Mouse (Mus musculus) layer of hippocampus, adult 9-10 months (tissue): ENCODE data around the gene Ccdc38.
A peak's percentile ranks its signal among the peaks of the same experiment; 100 is the strongest.
"Not testable (repeated sequence)": the region's sequence is repeated elsewhere in the genome, so short reads cannot be mapped to it uniquely, and the experiment has no call there.

Source experiments
- DNase-seq: peaks from one replicate; pipeline ENCODE4 v3.0.0; 2022; ENCODE audit warnings: low spot score

The Ccdc38 gene

DNA sequence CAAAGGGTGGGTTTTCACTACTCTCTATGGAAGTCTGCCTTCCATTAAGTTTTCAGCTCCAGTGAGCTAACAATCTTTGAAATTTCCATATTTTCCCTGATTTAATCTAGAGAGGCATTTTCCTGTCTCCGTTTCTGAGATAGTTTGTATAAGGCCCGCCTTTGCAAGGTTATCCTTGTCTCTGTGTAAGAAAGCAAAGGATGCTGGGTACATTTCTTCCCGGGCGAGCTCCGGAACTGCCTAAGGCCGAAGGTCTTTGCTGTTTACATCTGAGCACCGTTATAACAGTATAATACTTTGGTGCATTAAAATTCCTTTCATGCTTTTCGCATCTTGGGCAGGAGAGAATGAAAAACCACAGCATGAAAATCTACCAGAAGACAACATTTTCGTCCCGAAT lies 9.4 kb downstream of the Ccdc38 start:
- no peak for DNase-seq

GRCm38 (mm10) chr10:93552596-93552995 lies 12.2 kb downstream of the Ccdc38 start:
- no peak for DNase-seq

DNA sequence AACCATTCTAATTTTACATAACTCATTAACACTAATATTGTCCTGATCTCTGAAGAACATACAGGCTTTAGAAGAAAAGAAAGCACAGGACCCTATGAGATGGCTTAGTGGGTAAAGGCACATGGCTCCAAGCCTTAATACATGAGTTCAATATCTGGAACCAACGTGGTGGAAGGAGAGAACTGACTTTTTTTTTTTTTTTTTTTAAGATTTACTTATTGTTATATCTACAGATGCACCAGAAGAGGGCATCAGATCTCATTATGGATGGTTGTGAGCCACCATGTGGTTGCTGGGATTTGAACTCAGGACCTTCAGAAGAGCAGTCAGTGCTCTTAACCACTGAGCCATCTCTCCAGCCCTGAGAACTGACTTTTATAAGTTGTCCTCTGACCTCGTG lies 17.5 kb downstream of the Ccdc38 start:
- not testable (repeated sequence) for DNase-seq

- no peak for DNase-seq
These were observed 19.4 kb downstream of the Ccdc38 start for GRCm38 (mm10) chr10:93559786-93560185.

DNA sequence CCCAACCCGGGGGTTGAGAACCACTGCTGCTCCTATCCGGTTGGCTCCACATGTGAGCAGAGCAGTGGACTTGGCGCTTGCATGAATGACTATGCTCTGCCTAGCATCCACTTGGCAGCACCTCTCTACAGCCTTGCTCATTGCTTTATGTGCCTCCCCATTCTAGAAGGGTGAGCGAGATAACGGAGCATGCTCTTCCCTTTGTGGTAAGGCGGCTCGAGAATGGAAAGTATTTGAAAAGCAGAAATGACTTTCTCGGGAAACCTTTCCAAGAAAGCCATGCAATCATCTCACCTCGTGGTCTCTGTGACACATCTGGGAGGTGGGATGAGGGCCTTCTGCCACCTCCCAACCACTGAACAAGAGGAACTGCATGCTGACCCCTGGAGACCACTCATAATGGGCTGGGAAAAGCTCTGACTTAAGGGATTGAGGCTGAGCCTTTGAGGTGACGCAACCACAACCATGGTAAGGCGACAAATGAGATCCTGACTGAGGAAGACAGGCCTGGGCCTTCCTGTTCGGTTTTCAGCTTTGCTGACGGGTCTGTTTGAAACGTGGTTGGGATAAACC lies 24.2 kb downstream of the Ccdc38 start:
- no peak for DNase-seq

GRCm38 (mm10) chr10:93567066-93567465 lies 26.6 kb downstream of the Ccdc38 start:
- DNase-seq, result no peak

GRCm38 (mm10) chr10:93567841-93568566 lies 27.6 kb downstream of the Ccdc38 start:
- no peak for DNase-seq

DNA sequence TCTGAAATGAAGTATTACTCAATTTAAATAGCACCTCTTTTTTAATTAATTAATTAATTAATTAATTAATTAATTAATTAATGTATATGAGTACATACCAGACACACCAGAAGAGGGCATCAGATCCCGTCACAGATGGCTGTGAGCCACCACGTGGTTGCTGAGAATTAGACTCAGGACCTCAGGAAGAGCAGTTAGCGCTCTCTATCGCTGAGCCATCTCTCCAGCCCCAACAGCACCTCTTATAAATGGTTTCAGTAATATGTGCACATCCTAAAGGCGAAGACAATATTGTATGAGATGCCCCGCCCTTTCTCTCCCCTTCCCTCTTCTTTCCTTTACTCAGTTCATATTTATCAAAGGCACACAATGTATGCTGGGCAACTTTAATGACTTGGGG lies 28.2 kb downstream of the Ccdc38 start:
- no peak for DNase-seq

DNA sequence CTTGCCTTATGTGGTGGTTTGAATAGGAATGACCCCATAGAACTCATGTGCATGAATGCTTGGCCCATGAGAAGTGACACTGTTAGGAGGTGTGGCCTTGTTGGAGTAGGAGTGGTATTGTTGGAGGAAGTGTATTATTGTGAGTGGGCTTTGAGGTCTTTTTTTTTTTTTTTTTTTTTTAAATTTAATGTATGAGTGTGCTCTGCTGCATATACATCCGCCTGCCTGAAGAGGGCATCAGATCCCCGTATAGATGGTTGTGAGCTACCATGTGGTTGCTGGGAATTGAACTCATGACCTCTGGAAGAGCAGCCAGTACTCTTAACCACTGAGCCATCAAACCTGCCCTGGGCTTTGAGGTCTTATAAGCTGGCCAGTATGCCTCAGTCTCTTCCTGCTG lies 31.8 kb downstream of the Ccdc38 start:
- no peak for DNase-seq

- DNase-seq, result no peak
These were observed 34.5 kb downstream of the Ccdc38 start for GRCm38 (mm10) chr10:93574966-93575365.

DNA sequence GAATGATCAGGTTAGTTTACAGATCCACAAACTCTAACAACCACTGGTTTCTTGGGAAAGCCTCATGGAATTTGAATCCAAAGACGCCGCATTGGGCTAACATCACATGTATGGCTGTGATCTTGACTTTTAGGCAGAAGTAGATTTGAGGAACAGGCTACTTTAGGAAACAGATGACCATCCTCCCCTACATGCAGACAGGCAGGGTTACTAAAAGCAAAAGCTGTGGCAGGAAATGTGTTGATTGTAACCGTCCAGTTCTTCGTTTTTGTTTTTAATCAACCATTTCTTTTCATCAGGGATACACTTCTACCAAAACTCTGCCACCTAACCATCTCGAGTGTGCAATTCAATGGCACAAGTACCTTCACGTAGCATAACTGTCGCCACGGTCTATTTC lies 35.5 kb downstream of the Ccdc38 start:
- DNase-seq, result no peak

GRCm38 (mm10) chr10:93577271-93577886 lies 36.9 kb downstream of the Ccdc38 start:
- peak; percentile 63 for DNase-seq

DNA sequence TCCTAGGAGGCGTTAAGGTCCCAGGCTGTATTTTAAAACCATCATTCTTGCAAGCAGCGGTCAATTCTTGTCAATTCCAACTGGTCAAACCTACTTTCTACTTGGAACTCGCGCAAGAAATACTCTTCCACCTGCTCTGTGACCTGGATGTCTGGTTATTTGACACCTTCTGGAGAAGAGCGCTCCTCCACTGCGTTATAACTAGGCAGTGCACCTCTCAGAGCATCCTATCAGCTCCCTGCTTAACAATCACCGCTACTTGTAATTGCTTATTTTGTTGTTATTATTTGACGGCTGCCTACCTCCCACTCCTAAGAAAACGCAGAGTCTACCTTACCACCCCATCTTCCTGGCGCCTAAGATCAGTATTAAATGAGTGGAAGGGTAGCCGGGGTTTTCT lies 48.4 kb downstream of the Ccdc38 start:
- DNase-seq, result no peak

- DNase-seq, result peak; percentile 95
These were observed 48.9 kb downstream of the Ccdc38 start, which contains the start of gene Snrpf for GRCm38 (mm10) chr10:93589281-93589848. Snrpf (minus strand) TSS chr10:93589706.

DNA sequence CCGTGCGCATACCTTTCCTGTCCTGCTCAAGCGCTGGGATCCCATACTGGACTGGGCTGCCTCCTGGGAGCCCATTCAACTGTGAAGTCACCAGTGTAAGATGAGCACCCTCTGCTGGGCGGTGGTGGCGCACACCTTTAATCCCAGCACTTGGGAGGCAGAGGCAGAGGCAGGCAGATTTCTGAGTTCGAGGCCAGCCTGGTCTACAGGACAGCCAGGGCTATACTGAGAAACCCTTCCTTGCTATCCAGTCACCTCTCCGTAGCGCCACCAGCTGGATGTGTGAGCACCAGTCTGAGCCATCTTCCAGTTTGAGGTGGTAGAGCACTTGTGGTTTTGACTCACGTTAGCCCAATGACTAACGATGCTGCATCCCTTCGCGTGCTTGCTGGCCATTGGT lies 52.0 kb downstream of the Ccdc38 start:
- no peak for DNase-seq

DNA sequence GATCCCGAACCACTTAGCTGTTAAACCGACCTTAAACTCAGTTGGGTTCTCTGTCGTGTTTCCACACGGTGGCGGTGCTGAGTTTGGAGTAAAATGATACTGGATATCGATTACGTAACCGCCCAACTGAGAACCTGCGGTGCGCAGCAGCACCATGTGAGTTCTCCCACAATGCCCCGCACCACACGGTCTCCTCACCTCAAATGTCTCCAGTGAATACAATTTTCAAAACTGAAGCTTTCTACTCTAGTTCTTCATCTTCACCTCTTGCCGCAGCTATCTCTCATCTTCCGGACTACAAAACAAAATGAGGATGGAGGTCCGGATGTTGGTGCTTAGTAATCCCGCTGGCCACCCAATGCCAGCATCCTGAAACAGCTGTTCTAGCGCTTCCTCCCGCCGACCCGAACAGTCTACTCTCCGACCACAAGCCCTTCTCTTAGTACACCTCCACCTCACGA lies 53.6 kb downstream of the Ccdc38 start:
- peak; percentile 85 for DNase-seq

DNA sequence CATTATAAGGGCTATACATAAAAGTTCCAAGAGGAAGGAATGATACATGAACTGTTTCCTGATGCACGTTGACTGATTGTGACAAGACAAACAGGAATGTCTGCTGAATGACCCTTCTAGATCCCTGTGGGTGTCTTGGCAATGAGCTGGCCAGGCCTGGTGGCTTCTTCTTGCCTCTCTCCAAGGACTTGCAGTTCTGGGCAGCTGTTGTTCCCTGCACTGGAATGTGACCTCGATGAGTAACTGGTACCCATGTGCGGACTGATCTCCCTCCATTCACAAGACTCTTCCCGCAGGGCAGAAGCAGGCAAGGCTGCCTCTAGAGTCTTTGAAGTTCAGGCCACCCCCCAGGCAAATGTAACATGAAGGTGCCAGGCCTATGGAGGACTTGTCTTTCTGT lies 55.4 kb downstream of the Ccdc38 start:
- DNase-seq, result no peak

DNA sequence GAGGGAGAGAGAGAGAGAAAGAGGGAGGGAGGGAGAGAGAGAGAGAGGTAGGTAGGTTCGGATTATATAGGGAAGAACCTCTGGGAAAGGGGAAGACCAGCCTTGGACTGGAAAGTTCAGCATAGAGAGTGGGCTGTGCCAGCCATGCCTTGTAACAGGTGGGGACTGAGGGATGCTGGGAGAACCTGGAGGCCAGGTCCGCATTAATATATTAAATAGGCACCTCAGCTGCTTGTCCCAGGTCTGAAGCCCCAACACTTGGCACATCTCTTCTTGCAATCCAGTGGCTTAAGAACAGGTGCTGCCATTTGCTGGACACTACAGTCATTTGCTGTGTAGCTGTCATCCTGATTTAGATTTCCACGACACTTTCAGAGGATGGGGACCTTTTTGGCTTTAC lies 56.2 kb downstream of the Ccdc38 start:
- no peak for DNase-seq

GRCm38 (mm10) chr10:93602309-93602708 lies 61.9 kb downstream of the Ccdc38 start:
- no peak for DNase-seq

DNA sequence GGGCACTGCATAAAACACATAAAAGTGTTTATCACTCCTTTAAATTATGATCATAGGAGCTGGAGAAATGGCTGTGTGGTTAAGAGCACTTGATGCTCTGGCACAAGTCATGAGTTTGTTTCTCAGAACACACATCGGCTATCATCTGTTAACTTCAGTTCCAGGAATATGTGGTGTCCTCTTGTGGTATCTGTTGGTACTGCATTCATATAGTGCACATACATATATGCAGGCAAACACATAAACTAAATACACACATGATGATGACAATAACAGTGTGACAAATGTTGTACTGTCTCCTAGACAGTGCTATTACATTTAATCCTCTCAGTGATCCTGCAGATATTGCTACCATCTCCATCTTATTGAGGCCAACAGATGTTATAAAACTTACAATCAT lies 62.8 kb downstream of the Ccdc38 start:
- DNase-seq, result no peak

DNA sequence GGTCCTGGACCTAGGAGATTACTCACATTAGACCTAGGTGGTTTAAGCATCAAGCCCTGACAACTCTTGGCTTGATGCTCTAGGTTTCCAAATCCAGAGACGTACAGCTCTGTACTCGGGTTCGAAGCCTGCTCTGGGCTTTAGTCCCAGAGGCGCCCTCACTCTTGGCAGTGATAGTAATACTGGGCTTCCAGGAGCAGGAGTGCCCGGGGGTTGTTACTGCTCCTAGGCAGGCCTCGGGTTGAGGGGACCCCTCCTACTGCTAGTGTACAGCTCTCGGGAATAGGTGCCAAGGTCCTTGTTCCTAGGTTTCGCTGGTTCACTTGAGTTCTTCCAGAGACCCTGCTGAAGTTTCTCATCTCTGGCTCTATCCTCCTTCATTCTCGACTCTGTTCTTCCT lies 65.9 kb downstream of the Ccdc38 start:
- no peak for DNase-seq

DNA sequence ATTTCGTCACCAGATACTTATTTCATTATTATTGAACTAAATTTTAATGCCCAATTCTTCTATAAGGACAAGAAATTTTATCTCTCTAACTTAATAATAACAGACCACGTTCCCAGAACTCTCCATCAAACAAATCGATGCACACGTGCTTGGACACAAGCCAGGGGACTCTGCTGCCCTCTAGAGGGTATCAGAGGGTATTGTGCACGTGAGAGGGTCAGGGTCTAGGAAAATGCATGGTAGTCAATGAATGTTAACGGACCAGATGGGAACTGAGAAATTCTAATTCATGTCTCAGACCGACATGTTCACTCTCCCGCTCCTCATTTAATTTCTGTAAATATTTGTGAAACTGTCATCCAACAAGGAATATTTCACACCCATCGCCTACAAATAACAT lies 67.6 kb downstream of the Ccdc38 start:
- DNase-seq, result no peak

GRCm38 (mm10) chr10:93609236-93609635 lies 68.8 kb downstream of the Ccdc38 start:
- no peak for DNase-seq
